Comparison of ENCODE assay signal across 8 mouse cellular contexts in genomic region chr11:98794469-98795014, GRCm38 (mm10). TPM values are rescaled to one million over a fixed set of nuclear protein-coding genes. Genes with fewer than 3 reads are reported as not detected.
DNase-seq lines count a peak whose midpoint lies in the region; ATAC-seq and TF ChIP-seq lines count a peak whose summit lies in the region.

No protein-coding gene starts in this region.

- no peaks in the 10 kb centered on the region for H3K9me3 ChIP-seq in forebrain, postnatal 0 days (ENCODE audit: low read length)
- no peaks in the 10 kb centered on the region for H3K9me3 ChIP-seq in hindbrain, embryonic 12.5 days (replicated peaks)

- peak overlapping the region; percentile 99 for H3K27ac ChIP-seq in forebrain, postnatal 0 days (ENCODE audit: low read depth, low read length)
- peak overlapping the region; percentile 100 for H3K27ac ChIP-seq in hindbrain, embryonic 12.5 days

- peak; percentile 66 for ATAC-seq in forebrain, postnatal 0 days
- peak; percentile 44 for ATAC-seq in hindbrain, embryonic 12.5 days (ENCODE audit: low FRiP score)
- ATAC-seq in megakaryocyte-erythroid progenitor cell, adult 5-6 weeks (replicated peaks; ENCODE audit: low FRiP score, low TSS enrichment, poor library complexity, severe bottlenecking), result peak; percentile 51

- TF ChIP-seq CTCF in forebrain, postnatal 0 days (IDR thresholded peaks at IDR 0.05; ENCODE audit: low read depth), result peak; percentile 54

- peak overlapping the region; percentile 98 for H3K9ac ChIP-seq in forebrain, postnatal 0 days
- peak overlapping the region; percentile 100 for H3K9ac ChIP-seq in hindbrain, embryonic 12.5 days

- no peaks in the 10 kb centered on the region; the same call in 1 of the 2 replicates for H3K36me3 ChIP-seq in forebrain, postnatal 0 days (ENCODE audit: insufficient read depth)
- H3K36me3 ChIP-seq in hindbrain, embryonic 12.5 days, result peaks cover 8% of the 10 kb centered on the region
- H3K36me3 ChIP-seq in splenic B cell, adult 2 months (ENCODE audit: control insufficient read depth, insufficient read depth, low read length, poor library complexity, severe bottlenecking), result no peaks in the 10 kb centered on the region

- peaks cover 21% of the 10 kb centered on the region for H3K4me1 ChIP-seq in forebrain, postnatal 0 days (ENCODE audit: insufficient read depth)
- H3K4me1 ChIP-seq in hindbrain, embryonic 12.5 days, result peaks cover 43% of the 10 kb centered on the region

- H3K27me3 ChIP-seq in forebrain, postnatal 0 days (ENCODE audit: insufficient read depth, low read length), result no peaks in the 10 kb centered on the region
- H3K27me3 ChIP-seq in hindbrain, embryonic 12.5 days, result no peaks in the 10 kb centered on the region
- H3K27me3 ChIP-seq in splenic B cell, adult 2 months (ENCODE audit: control insufficient read depth, insufficient read depth, low read length, poor library complexity, severe bottlenecking), result no peaks in the 10 kb centered on the region

- WGBS in forebrain, postnatal 0 days, result under 1% methylated on average over 24 of the region's 30 CpGs
- 0% methylated on average over 25 of the region's 30 CpGs for WGBS in hindbrain, embryonic 12.5 days

- DNase-seq in urinary bladder, adult 2 months (ENCODE audit: low spot score), result peak; percentile 81
- DNase-seq in urinary bladder, postnatal 10 days (ENCODE audit: low spot score), result no peak
- peak; percentile 81 to 83 for DNase-seq in cerebellum, adult 18-20 months
- DNase-seq in forebrain, postnatal 0 days, result peak; percentile 82
- peak; percentile 27 to 69 for DNase-seq in left cerebral cortex, adult 8-10 months (ENCODE audit: low spot score in 2 of 2)
- DNase-seq in splenic B cell, adult 2 months (ENCODE audit: low read depth, low spot score), result peak; percentile 61

- H3K4me3 ChIP-seq in forebrain, postnatal 0 days (ENCODE audit: low read depth, low read length), result peak overlapping the region; percentile 98
- peak overlapping the region; percentile 100 for H3K4me3 ChIP-seq in hindbrain, embryonic 12.5 days

- H3K4me2 ChIP-seq in forebrain, postnatal 0 days (ENCODE audit: low read depth), result peak overlapping the region; percentile 71
- H3K4me2 ChIP-seq in hindbrain, embryonic 12.5 days (replicated peaks), result peak overlapping the region; percentile 98

RNA-seq across cellular contexts. Expression of gene Msl1, which starts 0.8 kb away (rescaled TPM):
- 57.0 and 58.7 TPM in 2 replicates for polyA plus RNA-seq in urinary bladder, adult 2 months (2012; rRNA removed)
- 87.2 and 94.6 TPM in 2 replicates for total RNA-seq in forebrain, postnatal 0 days (2014; rRNA removed)
- polyA plus RNA-seq in forebrain, postnatal 0 days (2015; fragmentation: Nextera tagmentation; extraction: Ambion mirVana), result 16.3 and 24.1 TPM in 2 replicates
- 38.8 and 40.4 TPM in 2 replicates for polyA plus RNA-seq in hindbrain, embryonic 12.5 days (2016; fragmentation: Nextera tagmentation; extraction: Ambion mirVana)
- 100 to 1,000 TPM; 167 to 198 (median 186) TPM for total RNA-seq in left cerebral cortex, adult 8-10 months (2022)
- 58.6 and 74.8 TPM in 2 replicates for total RNA-seq in megakaryocyte-erythroid progenitor cell, adult 5-6 weeks (2014; fragmentation: Nextera tagmentation)
- 57.8 and 68.3 TPM in 2 replicates for total RNA-seq in megakaryocyte-erythroid progenitor cell, adult 5-6 weeks (2017)

RNA-seq across cellular contexts. Expression of gene Casc3, which starts 10.2 kb away (rescaled TPM):
- 24.7 and 29.5 TPM in 2 replicates for polyA plus RNA-seq in urinary bladder, adult 2 months (2012; rRNA removed)
- total RNA-seq in forebrain, postnatal 0 days (2014; rRNA removed), result 22.5 and 27.2 TPM in 2 replicates
- polyA plus RNA-seq in forebrain, postnatal 0 days (2015; fragmentation: Nextera tagmentation; extraction: Ambion mirVana), result 29.5 and 37.4 TPM in 2 replicates
- 62.5 and 66.5 TPM in 2 replicates for polyA plus RNA-seq in hindbrain, embryonic 12.5 days (2016; fragmentation: Nextera tagmentation; extraction: Ambion mirVana)
- total RNA-seq in left cerebral cortex, adult 8-10 months (2022), result 10 to 100 TPM; 53.6 to 57.8 (median 54.1) TPM
- 47.6 and 51.8 TPM in 2 replicates for total RNA-seq in megakaryocyte-erythroid progenitor cell, adult 5-6 weeks (2014; fragmentation: Nextera tagmentation)
- 37.4 and 53.5 TPM in 2 replicates for total RNA-seq in megakaryocyte-erythroid progenitor cell, adult 5-6 weeks (2017)

RNA-seq across cellular contexts. Expression of gene Nr1d1, which starts 19.4 kb away (rescaled TPM):
- polyA plus RNA-seq in urinary bladder, adult 2 months (2012; rRNA removed), result 119 and 219 TPM in 2 replicates
- 4.5 and 6.7 TPM in 2 replicates for total RNA-seq in forebrain, postnatal 0 days (2014; rRNA removed)
- polyA plus RNA-seq in forebrain, postnatal 0 days (2015; fragmentation: Nextera tagmentation; extraction: Ambion mirVana), result 10.8 and 11.4 TPM in 2 replicates
- polyA plus RNA-seq in hindbrain, embryonic 12.5 days (2016; fragmentation: Nextera tagmentation; extraction: Ambion mirVana), result 1.2 and 1.3 TPM in 2 replicates
- 100 to 1,000 TPM; 137 to 177 (median 145) TPM for total RNA-seq in left cerebral cortex, adult 8-10 months (2022)
- 4.1 and 8.0 TPM in 2 replicates for total RNA-seq in megakaryocyte-erythroid progenitor cell, adult 5-6 weeks (2014; fragmentation: Nextera tagmentation)
- 0.34 and 1.3 TPM in 2 replicates for total RNA-seq in megakaryocyte-erythroid progenitor cell, adult 5-6 weeks (2017)

RNA-seq across cellular contexts. Expression of gene Rapgefl1, which starts 42.0 kb away (rescaled TPM):
- 56.6 and 66.4 TPM in 2 replicates for polyA plus RNA-seq in urinary bladder, adult 2 months (2012; rRNA removed)
- 28.7 TPM in 2 replicates for total RNA-seq in forebrain, postnatal 0 days (2014; rRNA removed)
- polyA plus RNA-seq in forebrain, postnatal 0 days (2015; fragmentation: Nextera tagmentation; extraction: Ambion mirVana), result 5.6 and 9.8 TPM in 2 replicates
- polyA plus RNA-seq in hindbrain, embryonic 12.5 days (2016; fragmentation: Nextera tagmentation; extraction: Ambion mirVana), result 3.1 and 4.1 TPM in 2 replicates
- total RNA-seq in left cerebral cortex, adult 8-10 months (2022), result 100 to 1,000 TPM; 130 to 140 (median 139) TPM
- 2.2 TPM in 1 of 2 replicates, not detected in the other for total RNA-seq in megakaryocyte-erythroid progenitor cell, adult 5-6 weeks (2014; fragmentation: Nextera tagmentation)
- 1.7 TPM in 1 of 2 replicates, not detected in the other for total RNA-seq in megakaryocyte-erythroid progenitor cell, adult 5-6 weeks (2017)

RNA-seq across cellular contexts. Expression of gene Thra, which starts 54.1 kb away (rescaled TPM):
- 62.2 and 88.1 TPM in 2 replicates for polyA plus RNA-seq in urinary bladder, adult 2 months (2012; rRNA removed)
- total RNA-seq in forebrain, postnatal 0 days (2014; rRNA removed), result 1,003 and 1,159 TPM in 2 replicates
- polyA plus RNA-seq in forebrain, postnatal 0 days (2015; fragmentation: Nextera tagmentation; extraction: Ambion mirVana), result 223 and 233 TPM in 2 replicates
- 67.2 and 68.4 TPM in 2 replicates for polyA plus RNA-seq in hindbrain, embryonic 12.5 days (2016; fragmentation: Nextera tagmentation; extraction: Ambion mirVana)
- total RNA-seq in left cerebral cortex, adult 8-10 months (2022), result 100 to 1,000 TPM; 713 to 794 (median 760) TPM
- 47.5 and 51.0 TPM in 2 replicates for total RNA-seq in megakaryocyte-erythroid progenitor cell, adult 5-6 weeks (2014; fragmentation: Nextera tagmentation)
- 20.4 and 23.3 TPM in 2 replicates for total RNA-seq in megakaryocyte-erythroid progenitor cell, adult 5-6 weeks (2017)

Comparison
In these comparisons a context has a peak if more than half of its experiments do, and no peak if none do; other contexts are left out.
1. RNA of gene Nr1d1, which starts 19.4 kb away (total RNA-seq): 137 to 177 TPM in left cerebral cortex, adult 8-10 months; 0.34 to 8.0 TPM in megakaryocyte-erythroid progenitor cell, adult 5-6 weeks and 4.5 to 6.7 TPM in forebrain, postnatal 0 days; every median in the first group is over 10 times any median in the second.
2. Peak in every context shown above with its lines, with median percentiles within 50 percentile points of each other: ATAC-seq.